Mouse (Mus musculus) embryo, embryonic 10.5 days (tissue): ENCODE measurements around the gene Stard8.
"Not testable (repeated sequence)": the region's sequence is repeated elsewhere in the genome, so short reads cannot be mapped to it uniquely, and the experiment has no call there.

Experiments
- DNase-seq: peaks from one replicate; pipeline ENCODE4 v3.0.0-alpha.2; 2015; ENCODE audit warnings: low spot score

Stard8 gene

DNA sequence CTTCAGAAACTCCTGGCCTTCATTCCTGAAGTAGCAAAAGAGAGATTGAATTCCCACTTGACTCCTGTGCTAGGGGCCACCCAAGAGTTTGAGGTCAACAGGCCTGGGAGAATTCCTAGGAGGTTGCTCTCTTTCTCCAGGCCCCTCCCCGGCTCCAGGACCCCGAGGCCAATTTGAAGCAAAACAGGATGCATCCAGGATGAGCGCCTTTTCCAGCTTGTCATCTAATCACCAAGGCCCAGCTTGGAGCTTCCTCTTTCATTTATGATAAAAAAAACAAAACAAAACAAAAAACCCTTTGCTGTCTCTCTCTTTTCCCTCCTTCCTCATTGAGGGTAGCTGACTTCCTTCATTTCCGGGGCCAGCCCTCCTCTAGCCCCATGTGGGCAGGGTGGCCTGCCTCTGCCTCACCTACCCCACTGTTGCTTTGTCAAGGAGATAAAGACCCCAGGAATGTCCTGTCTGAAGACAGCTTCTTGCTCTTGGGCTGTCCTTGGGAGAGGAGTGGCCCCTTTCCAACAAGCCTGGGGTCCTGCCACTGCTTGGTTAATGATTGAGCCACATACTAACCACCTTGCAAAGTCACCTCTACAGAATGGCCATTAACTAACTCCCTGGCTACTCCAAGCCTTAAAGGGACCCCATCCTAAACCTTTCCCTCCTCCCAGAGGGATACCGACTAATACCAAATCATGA, 43.5 kb downstream of the Stard8 start:
- peak; percentile 18 for DNase-seq

DNA sequence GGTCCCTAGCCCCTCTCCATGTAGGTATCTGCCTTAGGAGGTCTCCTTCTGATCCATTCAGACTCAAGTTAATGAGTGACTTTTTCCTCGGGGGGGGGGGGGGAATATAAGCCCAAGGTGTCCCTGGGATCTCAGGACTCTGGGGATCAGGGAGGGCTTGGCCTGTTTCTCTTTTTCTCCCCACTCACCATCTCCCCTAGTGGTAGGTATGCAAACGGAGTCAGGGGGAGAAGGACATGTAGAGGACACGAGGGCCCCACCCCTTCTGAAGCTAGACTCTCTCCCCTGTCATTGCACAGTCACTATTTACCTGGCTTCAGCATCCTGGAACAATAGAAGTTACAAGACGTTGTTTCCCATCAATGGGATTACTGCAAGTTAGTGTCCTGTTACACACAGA, 45.1 kb downstream of the Stard8 start:
- no peak for DNase-seq

DNA sequence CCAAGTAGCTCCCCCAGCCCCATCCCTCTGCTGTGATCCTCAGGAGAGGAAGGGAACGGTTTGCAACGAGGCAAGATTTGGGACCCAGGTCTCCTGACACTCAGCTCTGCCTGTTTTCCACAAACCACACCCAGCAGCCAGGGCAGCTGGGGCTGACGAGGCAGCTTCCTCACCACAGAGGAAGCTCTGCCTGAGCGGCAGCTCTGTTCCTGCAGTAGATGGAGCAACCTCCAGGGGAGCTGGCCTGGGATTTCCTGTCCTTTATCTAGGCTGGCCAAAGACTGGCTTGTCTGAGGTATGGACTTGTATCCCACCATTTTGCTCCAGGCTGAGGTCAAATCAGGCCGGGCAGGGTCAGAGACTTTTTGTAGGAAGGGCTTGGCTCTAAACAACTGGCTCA, 46.2 kb downstream of the Stard8 start:
- no peak for DNase-seq

DNA sequence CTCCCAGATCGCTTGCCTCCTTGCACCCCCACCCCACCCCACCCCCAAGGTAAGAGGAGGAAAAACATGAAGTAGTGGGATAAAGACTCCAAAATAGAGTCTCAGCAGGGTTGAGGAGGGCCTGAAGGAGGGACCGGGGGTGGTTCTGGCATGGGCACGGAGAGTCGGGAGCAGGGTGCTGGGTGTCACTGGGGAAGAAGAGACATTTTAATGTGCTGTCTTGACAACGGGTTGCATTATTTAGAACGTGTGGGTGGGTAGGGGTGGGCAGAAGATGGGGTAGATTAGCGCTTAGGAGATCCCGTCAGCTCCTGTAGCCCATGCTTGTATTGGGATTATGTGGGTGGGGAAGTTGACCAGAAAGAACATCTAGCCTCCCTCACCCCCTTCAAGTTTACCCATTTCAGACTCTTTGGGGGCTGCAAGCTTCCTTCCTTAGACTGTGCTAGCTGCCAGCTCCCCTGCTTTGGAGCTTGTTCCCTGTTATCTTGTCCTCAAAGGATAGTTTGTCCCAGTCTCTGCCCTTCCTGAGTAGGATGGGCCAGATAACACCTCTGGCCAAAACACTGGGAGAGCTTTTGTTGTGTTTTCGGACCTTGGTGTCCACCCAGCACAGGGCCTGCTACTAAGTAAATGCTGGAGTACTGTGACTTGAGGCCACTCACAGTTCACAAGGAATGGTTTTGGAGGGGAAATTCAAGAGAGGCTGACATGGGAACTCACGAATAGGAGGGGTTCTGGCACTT, 47.9 kb downstream of the Stard8 start:
- no peak for DNase-seq

DNA sequence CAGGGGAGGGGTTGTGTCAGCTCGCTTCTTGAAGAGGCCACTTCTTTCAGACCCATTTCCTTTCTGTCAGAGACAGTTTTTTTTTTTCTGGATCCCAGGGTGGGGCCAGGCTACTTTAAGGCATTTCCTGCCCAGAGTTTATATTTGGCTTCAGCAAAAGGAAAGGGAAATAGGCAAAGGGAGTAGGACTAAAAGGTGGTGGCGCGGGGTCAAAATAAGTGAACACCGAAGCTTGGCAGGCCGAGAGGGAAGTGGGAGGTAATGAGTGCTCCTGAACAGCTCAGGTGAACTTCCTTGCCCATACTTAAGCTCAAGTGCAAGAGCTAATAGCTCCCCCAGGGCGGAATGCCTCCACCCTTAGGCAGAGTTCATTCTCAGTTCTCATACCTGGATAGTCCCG, 49.2 kb downstream of the Stard8 start:
- no peak for DNase-seq

DNA sequence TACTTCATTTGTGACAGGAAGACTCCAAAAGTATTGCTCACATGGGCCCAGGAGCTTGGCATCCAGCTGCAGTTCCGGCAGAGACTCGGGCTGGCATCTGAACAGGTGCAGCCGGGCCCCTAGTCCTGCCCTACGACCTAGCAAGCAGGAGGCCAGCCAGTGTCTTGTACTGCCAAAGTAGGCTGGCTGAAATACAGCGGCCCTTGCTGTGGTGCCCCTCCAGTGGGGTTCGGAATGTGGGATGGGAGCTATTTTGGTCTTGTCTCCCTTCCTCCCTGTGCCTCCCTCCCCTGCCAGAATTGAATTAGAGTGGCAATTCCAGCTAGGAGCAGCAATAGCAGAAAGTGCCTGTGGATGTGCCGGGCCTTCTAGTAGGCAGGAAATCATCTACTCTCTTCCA, 51.5 kb downstream of the Stard8 start:
- DNase-seq, result no peak

DNA sequence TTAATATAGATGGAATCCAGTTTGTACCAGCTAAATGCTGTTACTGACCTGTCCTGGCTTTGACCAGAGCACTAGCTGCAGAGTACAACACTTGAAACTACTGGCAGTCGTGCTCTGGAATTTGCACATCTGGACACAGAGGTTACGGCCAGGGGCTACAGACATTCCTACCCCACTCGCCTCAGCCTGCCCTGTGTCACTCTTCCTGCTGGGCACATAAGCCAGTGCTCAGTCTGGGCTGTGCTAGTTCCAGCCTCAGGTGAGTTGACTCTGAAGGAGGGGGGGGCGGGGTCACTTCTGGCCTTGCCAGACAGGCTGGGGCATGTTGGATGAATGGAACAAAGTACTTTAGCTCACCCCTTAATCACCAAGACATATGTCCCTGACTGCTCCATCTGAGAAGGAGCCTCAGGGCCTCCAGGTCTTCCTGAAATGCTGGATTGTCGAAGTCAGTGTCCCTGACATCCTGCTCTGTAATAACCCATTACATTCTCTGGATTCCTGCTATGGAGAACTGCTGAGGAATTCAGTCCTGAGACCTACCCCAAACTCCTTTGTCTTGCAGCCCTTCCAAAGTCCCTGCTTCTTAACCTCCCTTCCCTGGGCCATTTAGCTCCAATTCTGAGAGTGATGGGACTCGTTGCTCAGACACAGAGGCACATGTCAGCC, 54.9 kb downstream of the Stard8 start:
- DNase-seq, result no peak

DNA sequence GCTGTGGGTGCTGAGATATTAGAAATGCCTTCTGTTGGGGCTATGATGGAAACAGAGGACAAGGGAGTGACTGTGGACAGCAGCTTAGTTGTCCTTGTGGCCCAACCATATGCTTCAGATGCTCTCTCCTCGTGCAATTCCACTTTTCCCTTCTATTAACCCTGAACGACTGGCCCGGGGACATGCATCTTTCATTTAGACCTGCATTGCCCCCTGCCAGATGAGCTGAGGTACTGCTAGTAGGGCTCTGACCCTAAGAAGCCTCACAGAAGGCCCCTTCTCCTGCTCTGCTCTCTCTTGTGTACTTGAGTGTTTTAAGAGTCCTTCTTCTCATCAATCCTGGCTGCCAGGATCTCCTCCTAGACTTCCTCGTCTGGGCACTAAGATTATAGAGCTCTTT, 56.1 kb downstream of the Stard8 start:
- DNase-seq, result peak; percentile 56

DNA sequence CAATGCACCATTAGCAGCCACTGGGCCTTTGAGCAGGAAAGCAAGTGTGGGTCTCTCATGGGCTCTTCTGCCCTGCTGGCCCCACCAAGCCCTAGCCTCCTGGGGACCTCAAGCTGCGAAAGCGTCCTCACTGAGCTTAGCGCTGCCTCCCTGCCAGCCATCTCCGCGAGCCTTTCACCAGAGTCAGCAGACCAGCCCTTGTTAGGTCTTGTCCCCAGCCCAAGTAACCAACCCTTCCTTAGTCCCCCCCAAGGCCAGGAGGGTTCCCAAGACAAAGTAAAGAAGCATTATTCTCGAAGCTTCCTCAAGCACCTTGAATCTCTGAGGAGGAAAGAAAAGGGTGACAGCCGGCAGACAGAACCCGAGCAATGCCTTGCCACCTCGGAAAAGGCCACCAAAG, 62.5 kb downstream of the Stard8 start:
- no peak for DNase-seq

DNA sequence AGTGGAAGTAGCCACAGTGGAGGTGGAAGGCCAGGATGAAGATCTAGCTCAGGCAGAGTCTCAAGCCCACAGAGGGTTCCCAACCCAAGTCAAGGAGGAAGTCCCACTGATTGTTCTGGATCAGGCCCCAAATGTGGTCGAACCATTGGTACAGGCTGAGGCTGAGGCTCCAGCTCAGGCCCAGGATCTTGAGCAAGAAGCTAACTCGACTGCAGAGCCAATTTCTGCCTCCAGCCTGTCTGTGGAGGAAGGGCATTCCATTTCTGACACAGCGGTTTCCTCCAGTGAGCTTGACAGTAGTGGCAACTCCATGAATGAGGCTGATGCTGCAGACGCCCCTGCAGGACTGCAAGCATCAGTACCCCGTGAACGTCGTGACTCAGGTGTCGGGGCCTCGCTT, 63.5 kb downstream of the Stard8 start:
- no peak for DNase-seq

DNA sequence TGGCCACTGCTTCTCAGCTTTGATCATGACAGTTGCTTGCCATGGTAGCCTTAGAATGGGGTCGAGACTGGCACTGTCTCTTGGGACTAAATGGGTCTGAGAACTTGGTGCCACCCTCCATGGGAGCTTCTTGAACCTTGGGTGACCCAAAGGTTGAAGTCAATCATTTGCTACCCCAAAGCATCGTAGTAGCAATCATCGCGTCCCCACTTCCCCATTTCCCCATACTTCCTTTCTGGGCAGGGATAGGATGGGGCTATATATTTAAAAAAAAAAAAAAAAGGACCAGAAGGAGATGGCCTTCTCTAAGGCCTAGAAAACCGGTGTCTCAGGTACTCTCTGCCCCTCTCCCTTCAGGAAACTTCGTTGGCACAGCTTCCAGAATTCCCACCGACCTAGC, 64.2 kb downstream of the Stard8 start:
- no peak for DNase-seq

DNA sequence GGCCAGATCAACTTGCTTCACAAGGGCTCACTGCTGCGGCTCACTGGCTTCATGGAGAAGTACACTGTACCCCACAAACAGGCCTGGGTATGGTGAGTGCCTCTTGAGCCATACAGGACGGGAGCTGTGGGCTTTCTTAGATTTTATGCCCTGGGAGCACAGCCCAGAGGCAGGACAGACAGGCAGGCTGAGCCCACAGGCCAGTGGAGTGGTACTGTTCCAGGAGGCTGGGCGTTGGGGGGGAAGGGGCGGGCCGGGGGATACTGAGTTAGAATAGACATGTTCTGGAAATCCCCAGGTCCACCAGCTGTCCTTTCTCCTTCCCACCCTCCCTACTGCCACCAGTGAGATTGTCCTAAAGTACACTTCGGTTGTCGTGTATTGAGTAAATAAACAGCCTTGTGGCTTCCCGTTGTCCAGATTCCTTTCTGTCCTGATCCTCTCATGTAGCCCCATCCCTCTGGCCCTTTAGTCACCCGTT, 64.7 kb downstream of the Stard8 start:
- no peak for DNase-seq

DNA sequence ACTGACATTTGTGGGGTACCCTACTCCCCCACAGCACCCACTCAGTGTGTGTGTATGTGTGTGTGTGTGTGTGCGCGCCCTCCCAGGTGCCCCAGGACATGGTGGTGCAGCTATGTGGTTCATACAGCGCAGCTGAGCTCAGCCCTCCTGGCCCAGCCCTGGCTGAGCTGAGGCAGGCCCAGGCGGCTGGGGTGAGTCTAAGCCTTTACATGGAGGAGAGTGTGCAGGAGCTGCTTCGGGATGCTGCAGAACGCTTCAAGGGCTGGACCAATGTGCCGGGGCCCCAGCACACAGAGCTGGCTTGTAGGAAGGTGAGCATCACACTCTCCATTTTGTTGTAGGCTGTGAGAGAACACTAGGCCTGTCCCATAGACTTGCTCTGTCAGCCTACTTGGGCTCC, 68.1 kb downstream of the Stard8 start:
- DNase-seq, result no peak

DNA sequence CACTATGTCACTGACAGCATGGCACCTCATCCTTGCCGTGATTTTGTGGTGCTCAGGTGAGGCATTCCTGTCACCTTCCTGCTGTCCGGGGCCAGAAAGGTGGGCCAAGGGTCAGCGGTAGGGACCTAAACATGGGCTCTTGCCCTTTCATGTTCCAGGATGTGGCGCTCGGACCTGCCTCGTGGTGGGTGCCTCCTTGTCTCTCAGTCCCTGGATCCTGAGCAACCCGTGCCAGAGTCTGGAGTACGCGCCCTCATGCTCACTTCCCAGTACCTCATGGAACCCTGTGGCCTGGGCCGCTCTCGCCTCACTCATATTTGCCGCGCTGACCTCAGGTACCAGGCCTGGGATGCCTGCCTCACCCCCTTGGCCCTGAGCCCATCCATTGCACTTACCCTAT, 69.5 kb downstream of the Stard8 start:
- DNase-seq, result no peak

DNA sequence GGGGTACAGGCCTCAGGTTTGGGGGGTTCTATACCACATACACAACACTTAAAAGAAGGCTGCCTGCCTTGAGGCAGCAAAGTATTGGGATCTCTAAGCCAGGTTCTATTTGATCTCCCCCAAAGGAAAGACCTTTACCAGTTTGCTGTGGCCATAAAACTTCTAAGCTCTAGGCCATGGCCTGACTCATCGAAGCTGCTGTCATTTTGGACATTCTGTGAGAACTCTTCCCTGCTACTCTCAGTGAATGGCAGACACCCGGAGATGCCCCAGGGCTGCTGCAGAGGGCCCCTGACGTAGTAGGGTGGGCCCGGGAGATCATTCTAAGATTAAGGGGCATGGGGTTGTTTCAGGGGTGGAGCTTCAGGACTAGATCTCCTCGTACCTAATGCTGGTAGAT, 72.1 kb downstream of the Stard8 start:
- no peak for DNase-seq

DNA sequence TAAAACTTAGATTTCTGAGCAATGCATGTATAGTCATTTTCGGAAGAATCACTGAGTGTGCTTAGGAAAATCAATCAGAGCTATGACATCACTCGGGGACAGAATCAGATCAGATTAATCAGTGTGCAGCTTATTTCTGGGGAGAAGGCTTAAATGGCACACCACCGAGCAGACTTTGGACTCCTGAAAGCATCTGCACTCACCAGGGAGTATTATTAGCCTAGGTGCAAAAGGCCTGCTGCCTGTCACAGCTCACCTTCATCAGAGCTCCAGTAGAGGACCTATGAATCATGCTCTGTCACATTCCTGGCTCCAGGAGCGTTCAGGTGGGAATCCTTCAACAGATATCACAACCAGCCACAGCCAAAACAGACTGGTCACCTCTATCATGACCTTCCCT, 73.4 kb downstream of the Stard8 start:
- no peak for DNase-seq

DNA sequence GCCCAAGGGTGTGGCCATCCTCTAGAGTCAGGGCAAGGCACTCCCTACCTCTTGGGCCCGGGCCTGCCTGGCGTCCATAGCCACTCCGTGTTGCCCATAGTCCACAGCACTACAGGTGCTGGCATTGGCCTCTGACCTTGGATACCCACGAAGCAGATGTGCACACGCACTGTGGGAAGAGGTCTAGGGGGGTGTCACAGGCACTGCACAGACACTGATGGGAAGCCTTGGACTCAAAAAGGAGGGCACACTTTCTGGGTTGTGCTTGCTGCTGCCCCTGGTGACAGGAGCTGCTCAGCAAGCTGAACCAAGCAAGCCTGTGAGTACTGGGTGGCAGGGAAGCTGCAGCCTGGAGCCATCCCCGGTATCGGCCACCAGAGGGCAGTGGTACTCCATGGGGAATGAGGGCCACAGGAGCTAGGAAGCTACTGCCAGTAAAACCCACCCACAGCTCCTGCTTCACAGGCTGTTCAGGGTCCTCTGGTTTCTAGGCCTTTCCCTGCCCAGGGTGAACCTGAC, 75.4 kb downstream of the Stard8 start:
- not testable (repeated sequence) for DNase-seq

DNA sequence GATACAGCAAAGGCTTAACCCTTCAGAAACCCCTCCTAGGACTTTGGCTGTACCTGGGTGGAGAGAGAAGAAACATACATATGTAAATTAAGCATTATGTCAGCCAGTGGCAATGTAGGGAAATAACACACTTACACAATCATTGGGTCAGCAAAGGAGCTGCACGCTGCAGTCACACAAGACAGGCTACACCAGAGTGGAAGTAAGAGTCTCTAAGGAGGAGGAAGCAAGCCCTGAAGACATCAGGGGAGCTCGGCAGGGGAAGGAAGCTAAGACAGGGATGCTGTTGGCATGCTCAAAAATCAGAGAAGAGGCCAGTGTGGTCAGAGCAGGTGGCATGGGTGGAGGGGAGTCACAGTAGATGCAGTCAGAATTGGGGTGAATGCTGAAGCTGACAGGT, 89.7 kb downstream of the Stard8 start:
- DNase-seq, result no peak

DNA sequence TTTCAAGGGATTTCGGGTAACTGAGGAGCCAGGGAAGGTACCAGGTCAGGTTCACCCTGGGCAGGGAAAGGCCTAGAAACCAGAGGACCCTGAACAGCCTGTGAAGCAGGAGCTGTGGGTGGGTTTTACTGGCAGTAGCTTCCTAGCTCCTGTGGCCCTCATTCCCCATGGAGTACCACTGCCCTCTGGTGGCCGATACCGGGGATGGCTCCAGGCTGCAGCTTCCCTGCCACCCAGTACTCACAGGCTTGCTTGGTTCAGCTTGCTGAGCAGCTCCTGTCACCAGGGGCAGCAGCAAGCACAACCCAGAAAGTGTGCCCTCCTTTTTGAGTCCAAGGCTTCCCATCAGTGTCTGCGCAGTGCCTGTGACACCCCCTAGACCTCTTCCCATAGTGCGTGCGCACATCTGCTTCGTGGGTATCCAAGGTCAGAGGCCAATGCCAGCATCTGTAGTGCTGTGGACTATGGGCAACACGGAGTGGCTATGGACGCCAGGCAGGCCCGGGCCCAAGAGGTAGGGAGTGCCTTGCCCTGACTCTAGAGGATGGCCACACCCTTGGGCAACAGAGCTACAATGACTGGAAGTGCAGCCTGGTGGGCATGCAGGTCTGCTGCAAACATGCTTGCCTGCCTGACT, 108.2 kb downstream of the Stard8 start:
- DNase-seq, result not testable (repeated sequence)

DNA sequence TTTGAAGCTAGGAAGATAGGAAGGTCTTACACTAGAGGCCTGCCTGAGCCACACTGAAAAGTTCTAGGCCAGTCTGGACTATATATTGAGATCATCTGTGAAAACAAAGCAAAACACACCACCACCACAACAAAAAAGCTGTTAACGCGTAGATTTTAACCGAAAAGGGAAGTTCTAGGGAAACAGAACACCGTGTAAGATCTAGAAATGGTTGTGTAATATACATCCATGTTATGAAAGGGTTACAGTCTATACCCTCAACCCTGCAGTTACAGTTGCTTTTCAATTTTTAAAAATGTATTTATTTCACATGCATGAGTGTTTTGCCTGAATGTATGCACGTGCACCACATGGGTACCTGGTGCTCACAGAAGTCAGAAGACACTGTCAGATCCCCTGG, 116.5 kb downstream of the Stard8 start:
- no peak for DNase-seq
